Mouse (Mus musculus) kidney, adult 2 months (tissue): ENCODE results near the gene AL607142.1. TPM values are rescaled to one million over a fixed set of nuclear protein-coding genes. Genes with fewer than 3 reads are reported as not detected.
A peak's percentile ranks its signal among the peaks of the same experiment; 100 is the strongest.

ENCODE experiments used
- DNase-seq: peaks from one replicate; pipeline ENCODE4 v3.0.0; 2021
- H3K27ac ChIP-seq: fragments of 200-500 bp; 2 replicates; pipeline ENCODE4 v1.5.1; 2012; ENCODE audit warnings: low read depth, low read length, control low read depth, inconsistent platforms; ENCODE audit not compliant: insufficient read depth
- H3K27me3 ChIP-seq: fragments of 200-500 bp; replicated peaks from 2 replicates; pipeline ENCODE4 v1.6.1; 2012; ENCODE audit warnings: mild to moderate bottlenecking, moderate library complexity, low read length, inconsistent platforms; ENCODE audit not compliant: control insufficient read depth, insufficient read depth
- H3K36me3 ChIP-seq: fragments of 200-500 bp; 2 replicates; pipeline ENCODE4 v1.6.1; 2012; ENCODE audit warnings: mild to moderate bottlenecking, moderate library complexity, low read length, inconsistent platforms; ENCODE audit not compliant: control insufficient read depth, insufficient read depth
- H3K4me1 ChIP-seq: fragments of 200-500 bp; 2 replicates; pipeline ENCODE4 v1.6.1; 2011; ENCODE audit warnings: low read length; ENCODE audit not compliant: control insufficient read depth, insufficient read depth
- H3K4me3 ChIP-seq: fragments of 200-500 bp; 2 replicates; pipeline ENCODE4 v1.5.1; 2011; ENCODE audit warnings: mild to moderate bottlenecking, low read depth, low read length, control low read depth; ENCODE audit not compliant: insufficient read depth
- CTCF ChIP-seq: fragments of 200-500 bp; conservative IDR thresholded peaks from 2 replicates; pipeline ENCODE4 v1.5.1; 2011; ENCODE audit warnings: low read depth, mild to moderate bottlenecking, control low read depth, low read length, moderate library complexity, mixed read lengths; ENCODE audit not compliant: insufficient read depth, insufficient read length
- POLR2A ChIP-seq: fragments of 200-500 bp; IDR thresholded peaks from one replicate; pipeline ENCODE4 v1.6.1; 2011; ENCODE audit warnings: low read depth, low read length, control low read depth
- WGBS: fragments of 180-500 bp; shearing (Covaris S2); methylation state at CpG from one replicate; pipeline ENCODE4 v1.1.7; 2018; 5-methylcytosine and 5-hydroxymethylcytosine counted together
- polyA plus RNA-seq: library from polyadenylated mRNA; depleted of rRNA; stranded (reverse); fragments of >200 nt; gene quantifications from 2 replicates; pipeline ENCODE4 v1.2.3, GENCODE M21; 2012

Gene AL607142.1
- polyA plus RNA-seq, 1 experiment, result not detected

GRCm38 (mm10) chr4:120032320-120032983 lies 32.3 kb upstream of the AL607142.1 start:
- Histone ChIP-seq H3K36me3 (no peaks in the 10 kb centered on the region), H3K27ac (no peak overlapping the region), H3K4me1 (no peaks in the 10 kb centered on the region), H3K4me3 (peak overlapping the region; percentile 61), H3K27me3 (no peaks in the 10 kb centered on the region)
- 9% methylated on average over 70 of the region's 70 CpGs for WGBS
- TF ChIP-seq POLR2A (no peak), CTCF (no peak)
- DNase-seq, result peak; percentile 60

- Histone ChIP-seq H3K4me1 (no peaks in the 10 kb centered on the region), H3K36me3 (no peaks in the 10 kb centered on the region), H3K27ac (no peak overlapping the region), H3K4me3 (peak overlapping the region; percentile 61), H3K27me3 (no peaks in the 10 kb centered on the region)
- WGBS, result 1% methylated on average over 38 of the region's 38 CpGs
- DNase-seq, result no peak
- TF ChIP-seq CTCF (no peak), POLR2A (no peak)
Measured at GRCm38 (mm10) chr4:120032984-120033355, 31.8 kb upstream of the AL607142.1 start.

- Histone ChIP-seq H3K4me3 (no peak overlapping the region), H3K27me3 (no peaks in the 10 kb centered on the region), H3K4me1 (no peaks in the 10 kb centered on the region), H3K36me3 (no peaks in the 10 kb centered on the region), H3K27ac (no peak overlapping the region)
- DNase-seq, result no peak
- TF ChIP-seq POLR2A (no peak), CTCF (no peak)
- 91% methylated on average over 4 of the region's 4 CpGs for WGBS
Measured at GRCm38 (mm10) chr4:120036294-120036693, 28.5 kb upstream of the AL607142.1 start.

GRCm38 (mm10) chr4:120037007-120037406 lies 27.8 kb upstream of the AL607142.1 start:
- no peaks in the 10 kb centered on the region for H3K4me1 ChIP-seq
- no peak for DNase-seq
- no peaks in the 10 kb centered on the region for H3K36me3 ChIP-seq
- 49% methylated on average over 7 of the region's 7 CpGs for WGBS
- TF ChIP-seq CTCF (no peak), POLR2A (no peak)
- no peak overlapping the region for H3K4me3 ChIP-seq
- H3K27me3 ChIP-seq, result no peaks in the 10 kb centered on the region
- H3K27ac ChIP-seq, result no peak overlapping the region

- Histone ChIP-seq H3K4me3 (no peak overlapping the region), H3K4me1 (no peaks in the 10 kb centered on the region), H3K27me3 (no peaks in the 10 kb centered on the region), H3K36me3 (no peaks in the 10 kb centered on the region), H3K27ac (no peak overlapping the region)
- DNase-seq, result no peak
- no peak for TF ChIP-seq CTCF
- no peak for TF ChIP-seq POLR2A
- WGBS, result 90% methylated on average over 2 of the region's 2 CpGs
Measured at GRCm38 (mm10) chr4:120041520-120041919, 23.3 kb upstream of the AL607142.1 start.

GRCm38 (mm10) chr4:120042480-120042879 lies 22.3 kb upstream of the AL607142.1 start:
- no peak for TF ChIP-seq POLR2A
- no peak for TF ChIP-seq CTCF
- H3K27me3 ChIP-seq, result no peaks in the 10 kb centered on the region
- 79% methylated on average over 7 of the region's 7 CpGs for WGBS
- no peaks in the 10 kb centered on the region for H3K4me1 ChIP-seq
- no peak overlapping the region for H3K4me3 ChIP-seq
- H3K36me3 ChIP-seq, result no peaks in the 10 kb centered on the region
- no peak overlapping the region for H3K27ac ChIP-seq
- DNase-seq, result no peak

GRCm38 (mm10) chr4:120044612-120045011 lies 20.2 kb upstream of the AL607142.1 start:
- no peaks in the 10 kb centered on the region for H3K4me1 ChIP-seq
- H3K36me3 ChIP-seq, result no peaks in the 10 kb centered on the region
- WGBS, result 87% methylated on average over 5 of the region's 5 CpGs
- no peak overlapping the region for H3K4me3 ChIP-seq
- no peak for DNase-seq
- H3K27ac ChIP-seq, result no peak overlapping the region
- TF ChIP-seq CTCF, result no peak
- TF ChIP-seq POLR2A, result no peak
- H3K27me3 ChIP-seq, result no peaks in the 10 kb centered on the region

- Histone ChIP-seq H3K4me1 (no peaks in the 10 kb centered on the region), H3K27ac (no peak overlapping the region), H3K27me3 (no peaks in the 10 kb centered on the region), H3K4me3 (no peak overlapping the region), H3K36me3 (no peaks in the 10 kb centered on the region)
- 50% methylated on average over 5 of the region's 5 CpGs for WGBS
- no peak for DNase-seq
- TF ChIP-seq POLR2A, result no peak
Measured at GRCm38 (mm10) chr4:120045131-120045537, 19.7 kb upstream of the AL607142.1 start.
